ENCODE assay signal across 27 mouse cellular contexts in the genomic region with DNA sequence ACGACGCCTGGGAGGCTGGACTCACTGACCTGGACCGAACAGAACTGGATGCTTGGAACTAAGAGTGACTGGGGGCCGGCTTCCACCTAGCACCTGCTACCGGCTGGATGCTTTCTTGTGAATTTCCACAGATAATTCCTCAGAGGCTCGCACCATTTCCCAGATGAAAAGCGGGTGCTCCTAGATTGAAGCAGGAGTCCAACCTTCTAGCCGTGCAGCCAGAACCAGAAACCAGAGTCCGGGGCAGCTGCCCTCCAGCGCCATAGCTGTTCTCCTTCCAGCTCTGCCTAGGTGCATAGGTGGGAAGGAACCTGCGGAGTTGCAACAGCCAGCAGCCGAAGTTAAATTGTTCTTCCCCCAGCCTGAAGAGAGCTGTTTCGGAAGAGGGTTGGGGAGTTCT. TPM values are rescaled to one million over a fixed set of nuclear protein-coding genes. Genes with fewer than 3 reads are reported as not detected.
"Had no signal": no experiment of that assay in that cellular context is flagged by ENCODE, and none has a peak within 500 bp of the region (broad histone marks: within the 10 kb centered on the region; RNA-seq: fewer than 3 reads in every experiment).

No protein-coding gene starts in this region.

- H3K9me3 ChIP-seq: intestine, embryonic 15.5 days; kidney, embryonic 15.5 days; limb, embryonic 15.5 days; liver, embryonic 12.5 days had no signal

- H3K36me3 ChIP-seq: heart, embryonic 10.5 days; heart, embryonic 12.5 days; hindbrain, embryonic 12.5 days; intestine, embryonic 15.5 days; kidney, embryonic 15.5 days; limb, embryonic 13.5 days; limb, embryonic 15.5 days; liver, embryonic 12.5 days had no signal

- H3K4me2 ChIP-seq: heart, embryonic 12.5 days; hindbrain, embryonic 12.5 days; hindbrain, embryonic 14.5 days; intestine, embryonic 15.5 days; kidney, embryonic 15.5 days; limb, embryonic 13.5 days; limb, embryonic 15.5 days; liver, embryonic 12.5 days had no signal

- ATAC-seq: hindbrain, embryonic 16.5 days; inflammation-experienced regulatory T-cells, adult 6 months; intestine, embryonic 15.5 days; intestine, postnatal 0 days; liver, embryonic 12.5 days had no signal

- H3K27ac ChIP-seq: gastrocnemius, adult 2 months; heart, embryonic 10.5 days; hindbrain, embryonic 12.5 days; hindbrain, embryonic 14.5 days; intestine, embryonic 15.5 days; kidney, embryonic 15.5 days; kidney, postnatal 0 days; limb, embryonic 13.5 days; limb, embryonic 15.5 days; liver, embryonic 12.5 days; liver, embryonic 14.5 days had no signal

- H3K4me3 ChIP-seq: gastrocnemius, adult 2 months; heart, embryonic 10.5 days; heart, embryonic 12.5 days; hindbrain, embryonic 12.5 days; intestine, embryonic 15.5 days; kidney, embryonic 15.5 days; limb, embryonic 13.5 days; limb, embryonic 15.5 days; liver, embryonic 12.5 days had no signal

- H3K4me1 ChIP-seq: intestine, embryonic 15.5 days had no signal

- H3K9ac ChIP-seq: heart, embryonic 12.5 days; hindbrain, embryonic 12.5 days; hindbrain, embryonic 14.5 days; intestine, embryonic 15.5 days; kidney, embryonic 15.5 days; limb, embryonic 13.5 days; limb, embryonic 15.5 days; liver, embryonic 12.5 days; liver, embryonic 14.5 days had no signal

- DNase-seq: gastrocnemius, adult 2 months; gastrocnemius, postnatal 10 days; gastrocnemius, postnatal 25 days; heart, adult 18-20 months; heart, postnatal 10 days; heart, postnatal 4 days; kidney, adult 18-20 months; kidney, adult 9 months; kidney, postnatal 14 days; kidney, postnatal 36 days; layer of hippocampus, adult 9-11 months; layer of hippocampus, postnatal 36 days; left cerebral cortex, postnatal 4 days had no signal

RNA-seq across cellular contexts. Expression of a gene that starts 7.6 kb away (rescaled TPM):
- polyA plus RNA-seq: inflammation-experienced regulatory T-cells, adult 6 months had no signal
